Mouse (Mus musculus): ENCODE data around the gene Eps15l1.

DNA sequence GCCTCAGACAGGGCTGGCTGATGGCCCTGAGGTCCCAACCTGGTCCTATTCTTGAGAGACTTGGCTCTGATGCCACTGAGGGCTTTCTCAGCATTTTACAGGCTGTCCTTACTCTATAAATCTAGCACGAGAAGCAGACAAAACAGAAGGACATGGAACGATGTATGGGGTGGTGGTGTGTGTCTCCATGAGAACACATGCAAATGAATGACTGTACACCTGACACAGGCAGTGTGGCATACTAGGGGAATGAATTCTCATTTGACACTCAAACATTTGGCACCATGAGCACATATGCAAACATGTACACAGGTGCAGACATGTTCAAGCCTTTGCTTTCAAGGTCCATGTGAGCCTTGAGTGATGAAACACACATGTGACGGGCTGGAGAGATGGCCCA lies 64.7 kb downstream of the Eps15l1 start:
- TF ChIP-seq CTCF (IDR thresholded peaks at IDR 0.05; ENCODE audit: low read depth) = no peak
- TF ChIP-seq EP300 (optimal IDR thresholded peaks at IDR 0.05) = no peak
